Mouse (Mus musculus) liver, postnatal 0 days (tissue): ENCODE results near the gene Kcnj10. TPM values are rescaled to one million over a fixed set of nuclear protein-coding genes. Genes with fewer than 3 reads are reported as not detected.

Source experiments
- ATAC-seq: fragments of 200-750 bp; cut with Nextera tagmentation; 2 replicates; pipeline ENCODE4 v1.8.0; 2017; ENCODE audit warnings: mild to moderate bottlenecking, moderate library complexity
- DNase-seq: peaks from one replicate; pipeline ENCODE4 v3.0.0-alpha.2; 2016
- H3K27ac ChIP-seq: fragments of 300-500 bp; sonication (generic); 2 replicates; pipeline ENCODE4 v1.5.1; 2014; ENCODE audit warnings: antibody characterized with exemption, moderate library complexity, mild to moderate bottlenecking, low read depth
- H3K27me3 ChIP-seq: fragments of 300-500 bp; sonication (generic); 2 replicates; pipeline ENCODE4 v1.6.1; 2014; ENCODE audit warnings: low read length, control low read depth, mixed read lengths; ENCODE audit not compliant: insufficient read depth
- H3K36me3 ChIP-seq: fragments of 300-500 bp; sonication (generic); replicated peaks from 2 replicates; pipeline ENCODE4 v1.6.1; 2014; ENCODE audit warnings: mild to moderate bottlenecking, control low read depth, low read length, moderate library complexity, mixed read lengths; ENCODE audit not compliant: insufficient read depth
- H3K4me1 ChIP-seq: fragments of 300-500 bp; sonication (generic); 2 replicates; pipeline ENCODE4 v1.6.1; 2014; ENCODE audit warnings: antibody characterized with exemption, mild to moderate bottlenecking, control low read depth; ENCODE audit not compliant: insufficient read depth
- H3K4me2 ChIP-seq: fragments of 300-500 bp; sonication (generic); 2 replicates; pipeline ENCODE4 v1.6.1; 2014; ENCODE audit warnings: low read depth, mild to moderate bottlenecking, low read length, moderate library complexity, mixed read lengths
- H3K4me3 ChIP-seq: fragments of 300-500 bp; sonication (generic); 2 replicates; pipeline ENCODE4 v1.5.1; 2014; ENCODE audit warnings: low read depth, low read length
- H3K9ac ChIP-seq: fragments of 300-500 bp; sonication (generic); replicated peaks from 2 replicates; pipeline ENCODE4 v1.6.1; 2014; ENCODE audit warnings: mild to moderate bottlenecking, moderate library complexity
- H3K9me3 ChIP-seq: fragments of 300-500 bp; sonication (generic); 2 replicates; pipeline ENCODE4 v1.6.1; 2016; ENCODE audit warnings: mild to moderate bottlenecking, control low read depth, low read length, mixed read lengths
- CTCF ChIP-seq: sonication (generic); IDR thresholded peaks from 2 replicates; pipeline ENCODE4 v1.5.1; 2016; ENCODE audit warnings: antibody characterized with exemption, low read depth
- EP300 ChIP-seq: IDR thresholded peaks from 2 replicates; pipeline ENCODE4 v1.6.1; 2016; ENCODE audit warnings: antibody characterized with exemption, low read depth, mild to moderate bottlenecking
- WGBS: fragments of 180-500 bp; shearing (Covaris S2); extraction: QIAGEN DNeasy Blood & Tissue Kit; methylation state at CpG from one replicate; pipeline ENCODE4 v1.1.7; 2014; ENCODE audit not compliant: insufficient replicate concordance; 5-methylcytosine and 5-hydroxymethylcytosine counted together
- polyA plus RNA-seq: library from polyadenylated mRNA; unstranded; fragments of >200 nt; fragmentation: Nextera tagmentation; extraction: Ambion mirVana; gene quantifications from 2 replicates; pipeline ENCODE4 v1.2.1, GENCODE M21; 2015

The Kcnj10 gene
- polyA plus RNA-seq, 1 experiment from 2014 or later = 0.19 TPM

- ATAC-seq (no peak), DNase-seq (no peak)
- Histone ChIP-seq H3K9ac (no peak overlapping the region), H3K27me3 (no peaks in the 10 kb centered on the region), H3K4me2 (no peak overlapping the region), H3K4me1 (peaks cover 13% of the 10 kb centered on the region), H3K9me3 (no peaks in the 10 kb centered on the region), H3K36me3 (peaks cover 7% of the 10 kb centered on the region), H3K4me3 (no peak overlapping the region), H3K27ac (no peak overlapping the region)
- TF ChIP-seq CTCF (no peak), EP300 (no peak)
- WGBS = 86% methylated on average over 18 of the region's 18 CpGs
Observed at GRCm38 (mm10) chr1:172317431-172317830, 23.6 kb upstream of the Kcnj10 start.

GRCm38 (mm10) chr1:172317946-172318345, 23.1 kb upstream of the Kcnj10 start:
- Histone ChIP-seq H3K27me3 (no peaks in the 10 kb centered on the region), H3K4me1 (peaks cover 8% of the 10 kb centered on the region), H3K36me3 (peaks cover 7% of the 10 kb centered on the region), H3K4me2 (no peak overlapping the region), H3K4me3 (no peak overlapping the region), H3K9me3 (no peaks in the 10 kb centered on the region), H3K9ac (no peak overlapping the region), H3K27ac (no peak overlapping the region)
- WGBS = 89% methylated on average over 15 of the region's 15 CpGs
- no peak for ATAC-seq
- TF ChIP-seq CTCF (no peak), EP300 (no peak)
- no peak for DNase-seq

DNA sequence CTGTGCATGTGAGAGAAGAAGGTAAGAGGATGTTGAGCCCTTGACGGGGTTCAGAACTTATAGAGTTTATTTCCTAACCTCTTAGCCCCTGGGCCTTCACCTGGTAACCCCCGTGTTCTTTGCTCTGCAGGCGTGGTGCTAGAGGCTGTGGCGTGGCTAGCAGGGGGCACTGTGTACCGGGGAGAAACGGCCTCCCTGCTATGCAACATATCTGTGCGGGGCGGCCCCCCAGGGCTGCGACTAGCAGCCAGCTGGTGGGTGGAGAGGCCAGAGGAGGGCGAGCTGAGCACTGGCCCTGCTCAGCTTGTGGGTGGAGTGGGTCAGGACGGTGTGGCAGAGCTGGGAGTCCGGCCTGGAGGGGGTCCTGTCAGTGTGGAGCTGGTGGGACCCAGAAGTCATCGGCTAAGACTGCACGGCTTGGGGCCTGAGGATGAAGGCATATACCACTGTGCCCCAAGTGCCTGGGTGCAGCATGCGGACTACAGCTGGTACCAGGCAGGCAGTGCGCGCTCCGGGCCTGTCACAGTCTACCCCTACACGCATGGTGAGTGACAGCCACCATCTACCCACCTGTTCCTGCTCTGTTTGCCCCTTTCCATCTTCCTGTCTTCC, 22.5 kb upstream of the Kcnj10 start:
- WGBS = 93% methylated on average over 19 of the region's 19 CpGs
- Histone ChIP-seq H3K9me3 (no peaks in the 10 kb centered on the region), H3K4me3 (no peak overlapping the region), H3K9ac (no peak overlapping the region), H3K27ac (no peak overlapping the region), H3K4me2 (no peak overlapping the region), H3K27me3 (no peaks in the 10 kb centered on the region), H3K4me1 (peaks cover 2% of the 10 kb centered on the region; the same call in 1 of the 2 replicates), H3K36me3 (peaks cover 7% of the 10 kb centered on the region)
- no peak for TF ChIP-seq EP300
- TF ChIP-seq CTCF = no peak
- DNase-seq (no peak), ATAC-seq (no peak)

DNA sequence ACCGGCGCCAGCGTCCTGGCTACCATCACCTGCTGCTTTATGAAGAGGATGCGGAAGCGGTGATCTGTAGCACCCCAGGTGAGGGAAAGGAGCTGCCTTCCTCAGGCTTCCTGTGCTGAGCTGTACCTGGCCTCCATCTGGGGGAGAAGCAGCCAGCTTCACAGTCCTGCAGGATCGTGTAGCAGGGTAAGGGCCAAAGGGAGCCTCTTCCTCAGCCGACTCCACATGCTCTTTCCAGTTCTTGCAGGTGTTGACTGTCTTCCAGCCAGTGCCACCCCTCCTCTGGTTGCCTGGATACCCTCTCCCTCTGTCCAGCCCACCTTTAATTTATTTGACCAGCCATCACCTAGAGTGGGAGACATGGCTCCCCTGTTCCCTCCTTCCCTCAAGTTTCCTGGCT, 21.7 kb upstream of the Kcnj10 start:
- Histone ChIP-seq H3K27me3 (no peaks in the 10 kb centered on the region), H3K4me2 (no peak overlapping the region), H3K4me3 (no peak overlapping the region), H3K36me3 (peaks cover 7% of the 10 kb centered on the region), H3K27ac (no peak overlapping the region), H3K9ac (no peak overlapping the region), H3K4me1 (no peaks in the 10 kb centered on the region), H3K9me3 (no peaks in the 10 kb centered on the region)
- no peak for ATAC-seq
- DNase-seq = no peak
- TF ChIP-seq EP300 (no peak), CTCF (no peak)
- WGBS = 84% methylated on average over 7 of the region's 7 CpGs

GRCm38 (mm10) chr1:172319921-172320411, 21.0 kb upstream of the Kcnj10 start:
- no peak overlapping the region for H3K4me2 ChIP-seq
- H3K9ac ChIP-seq = no peak overlapping the region
- H3K9me3 ChIP-seq = no peaks in the 10 kb centered on the region
- peaks cover 7% of the 10 kb centered on the region for H3K36me3 ChIP-seq
- DNase-seq (no peak), ATAC-seq (no peak)
- H3K4me3 ChIP-seq = no peak overlapping the region
- H3K27me3 ChIP-seq = peaks cover 2% of the 10 kb centered on the region; the same call in 1 of the 2 replicates
- no peaks in the 10 kb centered on the region for H3K4me1 ChIP-seq
- TF ChIP-seq CTCF = no peak
- TF ChIP-seq EP300 = no peak
- H3K27ac ChIP-seq = no peak overlapping the region
- WGBS = 59% methylated on average over 5 of the region's 5 CpGs

GRCm38 (mm10) chr1:172322725-172323124, 18.3 kb upstream of the Kcnj10 start:
- H3K4me2 ChIP-seq = no peak overlapping the region
- H3K27me3 ChIP-seq = peaks cover 29% of the 10 kb centered on the region
- peaks cover 8% of the 10 kb centered on the region; the same call in 1 of the 2 replicates for H3K4me1 ChIP-seq
- DNase-seq = no peak
- H3K27ac ChIP-seq = no peak overlapping the region
- no peaks in the 10 kb centered on the region for H3K9me3 ChIP-seq
- no peak overlapping the region for H3K4me3 ChIP-seq
- H3K36me3 ChIP-seq = peaks cover 6% of the 10 kb centered on the region
- TF ChIP-seq EP300 (no peak), CTCF (no peak)
- no peak overlapping the region for H3K9ac ChIP-seq
- no peak for ATAC-seq
- 61% methylated on average over 13 of the region's 13 CpGs for WGBS
